Mouse (Mus musculus) C2C12 (cell line): ENCODE data around the gene Spp2. TPM values are rescaled to one million over a fixed set of nuclear protein-coding genes. Genes with fewer than 3 reads are reported as not detected.

Experiments
- H3K27me3 ChIP-seq: one replicate; pipeline ENCODE4 v1.6.1; 2011; ENCODE audit not compliant: control insufficient read depth, insufficient read depth, insufficient read length
- H3K36me3 ChIP-seq: one replicate; pipeline ENCODE4 v1.6.1; 2011; ENCODE audit not compliant: control insufficient read depth, insufficient read depth
- H3K4me3 ChIP-seq: one replicate; pipeline ENCODE4 v1.5.1; 2011; ENCODE audit warnings: mild to moderate bottlenecking, control low read depth; ENCODE audit not compliant: poor library complexity, insufficient read depth, severe bottlenecking
- H3K79me2 ChIP-seq: one replicate; pipeline ENCODE4 v1.6.1; 2011; ENCODE audit not compliant: control insufficient read depth, insufficient read depth
- H3K79me3 ChIP-seq: one replicate; pipeline ENCODE4 v1.6.1; 2011; ENCODE audit warnings: low read depth, control low read depth
- H3ac ChIP-seq: one replicate; pipeline ENCODE3; 2011; ENCODE audit warnings: low read depth; ENCODE audit not compliant: control insufficient read depth, insufficient read length
- CEBPB ChIP-seq: IDR thresholded peaks from one replicate; pipeline ENCODE4 v1.6.1; 2011; ENCODE audit warnings: low read depth, mild to moderate bottlenecking, control low read depth, moderate library complexity
- CTCF ChIP-seq: IDR thresholded peaks from one replicate; pipeline ENCODE4 v1.5.1; 2011; ENCODE audit not compliant: control insufficient read depth, insufficient read depth, insufficient read length
- FOSL1 ChIP-seq: IDR thresholded peaks from one replicate; pipeline ENCODE4 v1.8.0; 2011; ENCODE audit warnings: mild to moderate bottlenecking, low read length; ENCODE audit not compliant: poor library complexity, insufficient read depth, severe bottlenecking
- MAX ChIP-seq: IDR thresholded peaks from one replicate; pipeline ENCODE4 v1.6.1; 2011; ENCODE audit warnings: mild to moderate bottlenecking, control low read depth
- MYOD1 ChIP-seq: IDR thresholded peaks from one replicate; pipeline ENCODE4 v1.6.1; 2011; ENCODE audit warnings: low read depth; ENCODE audit not compliant: control insufficient read depth, insufficient read length
- MYOG ChIP-seq: IDR thresholded peaks from one replicate; pipeline ENCODE4 v1.6.1; 2011; ENCODE audit not compliant: control insufficient read depth, insufficient read length; ENCODE audit errors: extremely low read depth
- USF1 ChIP-seq: IDR thresholded peaks from one replicate; pipeline ENCODE4 v1.6.1; 2011; ENCODE audit warnings: low read depth, mild to moderate bottlenecking, control low read depth, moderate library complexity
- polyA plus RNA-seq: library from polyadenylated mRNA; unstranded; fragments of >200 nt; fragmentation: generic; extraction: Trizol; gene quantifications from one replicate; pipeline ENCODE4 v1.2.1, GENCODE M21; 2012; ENCODE audit warnings: missing spikeins

Gene Spp2
- polyA plus RNA-seq, 1 experiment, result not detected

- no peak for TF ChIP-seq CTCF
- no peak for TF ChIP-seq USF1
- TF ChIP-seq MYOD1, result no peak
- TF ChIP-seq CEBPB, result no peak
- no peak for TF ChIP-seq MAX
- TF ChIP-seq FOSL1, result no peak
- TF ChIP-seq MYOG, result no peak
- Histone ChIP-seq H3K27me3 (no peaks in the 10 kb centered on the region), H3K79me2 (no peaks in the 10 kb centered on the region), H3ac (peak overlapping the region; percentile 0), H3K4me3 (no peak overlapping the region), H3K79me3 (no peaks in the 10 kb centered on the region), H3K36me3 (no peaks in the 10 kb centered on the region)
Observed at GRCm38 (mm10) chr1:88473899-88474298, 67.1 kb downstream of the Spp2 start.

- TF ChIP-seq MYOD1 (peak; percentile 86), CTCF (no peak), FOSL1 (peak; percentile 88), CEBPB (no peak), USF1 (no peak), MYOG (no peak), MAX (no peak)
- H3K4me3 ChIP-seq, result no peak overlapping the region
- no peaks in the 10 kb centered on the region for H3K27me3 ChIP-seq
- H3ac ChIP-seq, result no peak overlapping the region
- H3K79me3 ChIP-seq, result no peaks in the 10 kb centered on the region
- H3K79me2 ChIP-seq, result no peaks in the 10 kb centered on the region
- H3K36me3 ChIP-seq, result no peaks in the 10 kb centered on the region
Observed at GRCm38 (mm10) chr1:88474598-88474997, 67.8 kb downstream of the Spp2 start.

DNA sequence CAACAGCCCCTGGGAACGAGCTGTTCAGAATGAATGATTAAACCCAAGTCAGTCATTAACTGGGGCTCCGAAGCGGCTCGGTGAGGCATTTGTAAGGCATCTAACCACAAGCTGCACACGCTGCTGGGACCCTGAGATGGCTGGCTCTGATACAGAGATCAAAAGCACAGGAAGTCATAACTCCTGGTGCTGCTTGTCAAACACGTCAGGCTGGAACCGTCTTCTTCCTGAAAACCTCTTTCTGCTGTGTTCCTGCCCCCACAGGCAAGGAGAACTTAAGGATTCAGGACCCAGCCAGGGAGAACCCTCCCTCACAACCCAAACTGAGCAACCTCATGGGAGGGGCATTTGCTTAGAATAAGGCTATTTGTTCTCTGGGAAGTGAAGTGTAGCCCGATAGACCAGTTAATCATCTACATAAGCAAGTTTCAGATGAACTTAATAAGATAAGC lies 68.8 kb downstream of the Spp2 start:
- H3K79me3 ChIP-seq, result no peaks in the 10 kb centered on the region
- H3ac ChIP-seq, result no peak overlapping the region
- H3K79me2 ChIP-seq, result no peaks in the 10 kb centered on the region
- no peaks in the 10 kb centered on the region for H3K36me3 ChIP-seq
- no peak overlapping the region for H3K4me3 ChIP-seq
- no peaks in the 10 kb centered on the region for H3K27me3 ChIP-seq
- TF ChIP-seq USF1, result no peak
- peak; percentile 92 for TF ChIP-seq MYOD1
- peak; percentile 81 for TF ChIP-seq MAX
- TF ChIP-seq CTCF, result no peak

Other genes with a start within 250 kb of the Spp2 start
- gene Ugt1a5, start 240.9 kb upstream of the Spp2 start, polyA plus RNA-seq, result not detected
- not detected for gene Ugt1a2, start 206.4 kb upstream of the Spp2 start, polyA plus RNA-seq
- gene Dnajb3, start 201.2 kb upstream of the Spp2 start, polyA plus RNA-seq, result not detected
- gene Ugt1a1, start 195.0 kb upstream of the Spp2 start, polyA plus RNA-seq, result not detected
- 0.69 TPM for gene Mroh2a, start 180.0 kb upstream of the Spp2 start, polyA plus RNA-seq
- gene Hjurp, start 129.3 kb upstream of the Spp2 start, polyA plus RNA-seq, result 54.4 TPM
- gene Trpm8, start 129.3 kb upstream of the Spp2 start, polyA plus RNA-seq, result 0.02 TPM
- 1.3 TPM for gene Glrp1, start 103.1 kb downstream of the Spp2 start, polyA plus RNA-seq